Mouse (Mus musculus) midbrain, embryonic 10.5 days (tissue): ENCODE measurements around the gene Disc1. TPM values are rescaled to one million over a fixed set of nuclear protein-coding genes. Genes with fewer than 3 reads are reported as not detected.

Experiments
- DNase-seq: peaks from one replicate; pipeline ENCODE4 v3.0.0-alpha.2; 2017; ENCODE audit warnings: low spot score
- H3K27ac ChIP-seq: fragments of 300-500 bp; sonication (generic); replicated peaks from 2 replicates; pipeline ENCODE4 v1.5.1; 2016; ENCODE audit warnings: mild to moderate bottlenecking
- H3K27me3 ChIP-seq: fragments of 300-500 bp; sonication (generic); 2 replicates; pipeline ENCODE4 v1.6.1; 2016; ENCODE audit warnings: low read depth, mild to moderate bottlenecking; ENCODE audit not compliant: poor library complexity, severe bottlenecking
- H3K36me3 ChIP-seq: fragments of 300-500 bp; sonication (generic); 2 replicates; pipeline ENCODE4 v1.6.1; 2016; ENCODE audit warnings: mild to moderate bottlenecking, moderate library complexity
- H3K4me1 ChIP-seq: fragments of 300-500 bp; sonication (generic); 2 replicates; pipeline ENCODE4 v1.6.1; 2016
- H3K4me3 ChIP-seq: fragments of 300-500 bp; sonication (generic); 2 replicates; pipeline ENCODE4 v1.5.1; 2016; ENCODE audit warnings: mild to moderate bottlenecking, moderate library complexity
- H3K9me3 ChIP-seq: fragments of 300-500 bp; sonication (generic); replicated peaks from 2 replicates; pipeline ENCODE4 v1.6.1; 2016; ENCODE audit warnings: mild to moderate bottlenecking
- WGBS: fragments of 180-500 bp; shearing (Covaris S2); methylation state at CpG from one replicate; pipeline ENCODE4 v1.1.7; 2016; 5-methylcytosine and 5-hydroxymethylcytosine counted together
- polyA plus RNA-seq: library from polyadenylated mRNA; unstranded; fragments of >200 nt; fragmentation: Nextera tagmentation; extraction: Ambion mirVana; gene quantifications from 2 replicates; pipeline ENCODE4 v1.2.1, GENCODE M21; 2016

The Disc1 gene
- polyA plus RNA-seq, 1 experiment from 2014 or later = 2.0 TPM

DNA sequence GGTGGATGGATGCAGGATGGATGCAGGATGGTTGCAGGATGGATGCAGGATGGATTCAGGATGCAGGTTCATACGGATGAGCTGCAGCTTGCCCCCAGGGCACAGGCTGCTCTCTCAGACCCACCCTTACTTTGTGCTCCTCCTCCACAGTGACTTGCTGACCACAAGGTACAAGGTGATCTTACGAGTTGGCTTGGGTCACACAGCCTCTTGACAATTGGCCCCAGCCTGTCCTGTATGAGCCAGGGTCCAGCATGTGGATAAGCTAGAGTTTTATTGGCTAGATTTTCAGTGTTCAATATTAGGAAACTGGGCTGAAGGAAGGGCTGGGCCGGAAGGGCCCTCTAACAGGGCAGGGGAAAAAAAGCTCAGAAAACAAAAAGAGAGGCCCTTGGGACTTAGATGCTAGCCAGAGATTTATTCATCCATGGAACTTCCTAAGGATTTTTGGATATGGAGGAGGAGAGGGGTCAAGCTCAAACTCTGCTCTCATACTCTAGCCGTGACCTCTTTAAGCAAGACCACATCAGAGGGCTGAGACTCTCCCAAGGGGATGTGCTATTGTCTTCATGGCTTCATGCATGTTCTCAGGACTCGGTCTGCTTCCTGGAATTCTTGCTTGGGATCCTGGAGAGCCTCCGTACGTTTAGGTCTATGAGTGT, 143.5 kb downstream of the Disc1 start:
- no peaks in the 10 kb centered on the region for H3K36me3 ChIP-seq
- no peak for DNase-seq
- H3K4me3 ChIP-seq = no peak overlapping the region
- 69% methylated on average over 7 of the region's 7 CpGs for WGBS
- H3K27ac ChIP-seq = peak overlapping the region; percentile 59
- peaks cover 50% of the 10 kb centered on the region for H3K4me1 ChIP-seq
- peaks cover 30% of the 10 kb centered on the region for H3K27me3 ChIP-seq
- H3K9me3 ChIP-seq = no peaks in the 10 kb centered on the region

DNA sequence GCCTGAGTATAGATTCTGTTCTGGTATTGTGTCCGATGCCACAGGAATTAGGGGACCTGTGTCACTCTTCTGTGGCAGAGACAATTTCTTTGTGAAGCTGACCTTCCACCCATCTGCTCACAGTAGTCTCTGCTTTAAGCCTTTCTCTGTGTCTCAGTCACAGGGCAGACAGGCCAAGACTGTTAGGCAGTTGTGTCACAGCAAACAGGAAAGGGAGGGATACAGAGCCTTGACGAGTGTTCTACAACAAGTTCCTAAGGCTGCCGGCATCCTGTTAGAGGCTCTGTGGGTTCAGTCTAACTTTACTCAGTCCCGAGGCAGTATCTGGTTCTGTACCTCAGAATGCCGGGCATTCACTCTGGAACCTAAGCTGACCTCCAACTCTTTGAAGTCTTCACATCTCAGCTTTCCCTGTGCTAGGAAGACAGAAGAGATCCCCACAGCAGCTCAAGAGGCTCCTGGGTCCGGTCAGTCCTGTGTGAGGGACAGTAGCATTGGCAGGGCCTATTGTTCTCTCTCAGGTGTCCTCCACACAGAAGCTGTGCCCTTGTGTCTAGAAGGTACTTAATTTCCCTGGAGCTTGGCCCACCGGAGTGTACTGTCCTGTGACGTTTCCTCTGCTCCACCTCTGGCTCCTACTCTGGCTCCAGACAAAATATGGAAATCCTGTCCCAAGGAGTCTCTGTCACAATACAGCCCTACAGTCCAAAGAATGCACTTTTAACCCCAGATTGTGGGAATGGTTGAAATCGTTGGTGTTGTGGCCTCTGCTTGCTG, 144.6 kb downstream of the Disc1 start:
- H3K27me3 ChIP-seq = peaks cover 34% of the 10 kb centered on the region
- H3K4me1 ChIP-seq = peaks cover 50% of the 10 kb centered on the region
- H3K9me3 ChIP-seq = no peaks in the 10 kb centered on the region
- H3K4me3 ChIP-seq = no peak overlapping the region
- H3K36me3 ChIP-seq = no peaks in the 10 kb centered on the region
- peak overlapping the region; percentile 53; the same call in 1 of the 2 replicates for H3K27ac ChIP-seq
- 83% methylated on average over 9 of the region's 9 CpGs for WGBS
- DNase-seq = no peak

DNA sequence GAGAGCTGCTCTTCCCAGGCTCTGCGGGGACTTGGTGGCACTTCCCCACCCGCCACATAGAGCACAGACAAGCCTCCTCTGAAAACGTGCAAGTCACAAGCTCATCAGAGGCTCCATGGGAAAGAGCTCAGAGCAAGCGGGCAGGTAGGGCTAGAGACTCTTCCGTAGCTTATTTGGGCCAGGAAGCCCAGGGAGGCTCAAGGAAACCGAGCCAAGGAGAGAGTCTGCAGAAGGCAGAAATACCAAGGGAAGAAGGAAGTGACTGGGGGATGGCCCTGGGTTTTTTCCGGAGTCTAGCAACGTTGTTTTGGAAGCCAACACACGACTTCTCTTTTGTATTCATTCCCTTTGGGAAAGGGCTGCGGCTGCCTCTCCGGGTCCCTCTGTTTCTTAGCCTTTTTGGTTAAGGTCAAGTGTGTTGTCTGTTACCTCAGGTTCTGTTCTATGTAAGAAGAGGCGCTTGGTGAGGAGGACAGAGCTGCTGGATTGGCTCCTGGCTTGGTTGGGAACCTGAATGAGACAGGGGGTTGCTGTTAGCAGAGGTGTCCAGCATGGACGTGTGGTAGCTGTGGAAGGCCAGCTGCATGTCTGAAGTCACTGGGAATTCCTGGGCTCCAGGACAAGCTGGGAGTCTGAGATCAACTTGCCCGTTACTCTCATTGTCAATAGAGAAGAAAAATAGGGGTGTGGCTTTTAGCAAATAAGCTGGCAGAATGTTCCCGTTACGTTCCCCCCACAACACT, 145.4 kb downstream of the Disc1 start:
- H3K27ac ChIP-seq = peak overlapping the region; percentile 53
- H3K36me3 ChIP-seq = no peaks in the 10 kb centered on the region
- H3K4me1 ChIP-seq = peaks cover 50% of the 10 kb centered on the region
- no peaks in the 10 kb centered on the region for H3K9me3 ChIP-seq
- H3K27me3 ChIP-seq = peaks cover 28% of the 10 kb centered on the region; the same call in 1 of the 2 replicates
- DNase-seq = no peak
- no peak overlapping the region for H3K4me3 ChIP-seq
- WGBS = 78% methylated on average over 16 of the region's 16 CpGs

DNA sequence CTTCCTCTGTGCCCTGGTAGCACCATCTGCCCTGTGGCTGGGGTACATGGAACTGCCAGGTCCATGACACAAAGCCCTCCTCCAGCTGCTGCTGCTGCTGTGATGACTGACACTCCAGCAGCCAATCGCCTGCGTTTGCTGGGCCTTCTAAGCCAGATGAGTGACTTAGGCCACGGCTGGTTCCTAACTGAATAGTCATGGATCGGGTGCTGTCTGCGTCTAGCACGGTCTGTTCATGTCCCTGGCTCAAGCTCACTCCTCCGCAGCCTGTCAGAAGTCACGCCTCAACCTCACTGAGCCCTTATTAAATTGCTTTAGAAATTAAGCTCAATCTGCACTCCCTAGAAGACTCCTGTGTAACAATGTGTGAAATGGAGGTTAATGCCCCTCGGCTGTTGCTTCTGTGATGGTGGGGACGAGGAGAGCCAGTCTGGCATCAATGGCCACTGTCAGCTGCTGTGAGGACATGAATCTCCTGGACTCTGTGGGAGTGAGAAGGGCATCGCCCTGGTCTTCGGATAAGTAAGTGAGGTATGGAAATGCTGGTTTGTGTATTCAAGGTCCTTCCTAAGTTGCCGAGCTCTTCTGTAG, 146.4 kb downstream of the Disc1 start:
- H3K27ac ChIP-seq = 0 out of 2 replicates have a peak overlapping the region, but pooled peaks have one; percentile 35
- DNase-seq = no peak
- no peak overlapping the region for H3K4me3 ChIP-seq
- peaks cover 27% of the 10 kb centered on the region; the same call in 1 of the 2 replicates for H3K27me3 ChIP-seq
- H3K36me3 ChIP-seq = no peaks in the 10 kb centered on the region
- no peaks in the 10 kb centered on the region for H3K9me3 ChIP-seq
- H3K4me1 ChIP-seq = peaks cover 48% of the 10 kb centered on the region
- 93% methylated on average over 13 of the region's 13 CpGs for WGBS

DNA sequence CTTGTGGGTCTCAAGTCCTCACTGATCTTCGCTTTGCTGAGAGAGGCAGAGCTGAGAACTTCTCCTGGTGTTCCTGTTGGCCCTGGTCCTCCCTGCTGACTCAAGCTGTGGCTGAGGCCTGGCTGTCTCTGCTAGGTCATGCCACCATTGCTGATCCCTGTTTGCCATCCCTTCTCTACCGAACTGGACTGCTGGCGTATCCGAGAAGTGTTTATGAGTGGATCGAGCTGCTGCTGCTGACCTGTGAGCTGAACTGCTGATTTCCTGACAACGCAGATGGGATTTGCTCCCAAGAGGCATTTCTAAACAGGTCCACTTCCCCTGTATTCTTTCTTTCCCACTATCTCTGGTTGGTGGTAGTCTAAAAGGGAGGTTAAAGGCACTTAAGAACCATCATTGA, 147.7 kb downstream of the Disc1 start:
- DNase-seq = no peak
- H3K36me3 ChIP-seq = no peaks in the 10 kb centered on the region
- H3K9me3 ChIP-seq = no peaks in the 10 kb centered on the region
- 90% methylated on average over 6 of the region's 6 CpGs for WGBS
- H3K27ac ChIP-seq = no peak overlapping the region
- no peak overlapping the region for H3K4me3 ChIP-seq
- H3K4me1 ChIP-seq = peaks cover 41% of the 10 kb centered on the region
- H3K27me3 ChIP-seq = peaks cover 31% of the 10 kb centered on the region; the same call in 1 of the 2 replicates

DNA sequence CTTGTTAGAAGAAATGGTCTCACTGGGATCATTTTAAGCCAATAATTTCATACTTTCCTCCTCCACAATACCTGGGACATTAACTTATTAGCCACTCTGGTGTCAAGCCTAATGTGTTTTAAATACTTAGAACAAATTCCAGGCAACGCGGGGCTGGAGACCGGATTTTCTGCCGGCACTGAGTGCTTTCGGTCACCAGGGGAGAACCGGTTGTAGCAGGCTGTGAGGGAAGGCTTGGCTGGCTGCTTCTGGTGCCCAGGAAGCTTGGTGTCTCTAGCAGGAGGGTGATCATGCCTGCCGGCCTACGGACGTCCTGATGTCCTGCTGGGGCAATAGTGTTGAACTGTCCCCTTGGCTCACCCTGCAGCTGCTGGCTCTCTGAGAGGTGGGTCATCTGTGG, 149.0 kb downstream of the Disc1 start:
- 87% methylated on average over 9 of the region's 9 CpGs for WGBS
- peaks cover 23% of the 10 kb centered on the region; the same call in 1 of the 2 replicates for H3K27me3 ChIP-seq

DNA sequence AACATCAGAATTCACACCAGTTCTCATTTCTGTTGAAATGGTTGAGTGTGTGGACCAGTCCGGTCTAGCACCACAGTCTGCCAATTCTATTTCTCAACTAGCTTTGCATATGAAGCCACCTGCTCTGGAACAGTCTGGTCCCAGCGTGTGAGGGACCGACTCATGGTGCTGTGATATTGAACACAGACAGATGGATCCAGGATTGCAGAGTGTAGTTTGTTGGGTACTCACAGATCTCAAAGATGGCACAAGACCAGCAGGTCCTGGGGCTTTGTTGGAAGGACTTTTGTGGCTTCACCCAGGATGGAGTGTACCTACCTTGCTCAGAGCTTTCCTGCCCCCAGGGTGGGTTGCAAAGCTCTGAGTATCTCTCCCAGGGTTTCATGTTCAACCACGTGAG, 151.6 kb downstream of the Disc1 start:
- H3K9me3 ChIP-seq = no peaks in the 10 kb centered on the region
- H3K36me3 ChIP-seq = no peaks in the 10 kb centered on the region
- WGBS = 89% methylated on average over 4 of the region's 4 CpGs
- no peak overlapping the region for H3K27ac ChIP-seq
- H3K4me1 ChIP-seq = peaks cover 7% of the 10 kb centered on the region
- DNase-seq = no peak
- H3K4me3 ChIP-seq = no peak overlapping the region
- peaks cover 11% of the 10 kb centered on the region; the same call in 1 of the 2 replicates for H3K27me3 ChIP-seq

More for the DNA sequence above, 149.0 kb downstream of the Disc1 start:
- H3K36me3 ChIP-seq = no peaks in the 10 kb centered on the region
- H3K27ac ChIP-seq = no peak overlapping the region
- DNase-seq = no peak
- H3K9me3 ChIP-seq = no peaks in the 10 kb centered on the region
- H3K4me1 ChIP-seq = peaks cover 27% of the 10 kb centered on the region
- no peak overlapping the region for H3K4me3 ChIP-seq

DNA sequence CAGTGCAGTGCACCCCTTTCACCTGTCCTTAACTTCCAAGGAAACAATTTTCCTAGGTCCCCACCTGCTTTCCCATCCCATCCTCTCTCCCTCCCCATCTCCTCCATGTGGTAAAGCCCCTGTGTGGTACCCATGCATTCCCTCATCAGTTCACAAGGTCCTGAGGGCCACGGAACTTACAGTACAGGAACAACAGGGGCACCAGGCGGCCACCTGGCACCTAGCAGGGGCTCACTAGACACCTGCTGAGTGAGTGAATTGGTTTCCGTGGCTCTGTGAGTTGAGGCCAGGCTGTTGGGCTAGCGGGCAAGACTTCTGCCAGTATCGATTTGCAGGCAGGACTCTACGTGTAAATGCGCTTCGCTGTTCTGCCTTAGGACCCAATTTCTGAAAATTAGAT, 152.4 kb downstream of the Disc1 start:
- no peak overlapping the region for H3K4me3 ChIP-seq
- no peak overlapping the region; the same call in 1 of the 2 replicates for H3K27ac ChIP-seq
- WGBS = 69% methylated on average over 8 of the region's 8 CpGs
- no peaks in the 10 kb centered on the region for H3K36me3 ChIP-seq
- no peak for DNase-seq
- peaks cover 5% of the 10 kb centered on the region for H3K4me1 ChIP-seq
- H3K9me3 ChIP-seq = no peaks in the 10 kb centered on the region
- H3K27me3 ChIP-seq = peaks cover 11% of the 10 kb centered on the region; the same call in 1 of the 2 replicates

DNA sequence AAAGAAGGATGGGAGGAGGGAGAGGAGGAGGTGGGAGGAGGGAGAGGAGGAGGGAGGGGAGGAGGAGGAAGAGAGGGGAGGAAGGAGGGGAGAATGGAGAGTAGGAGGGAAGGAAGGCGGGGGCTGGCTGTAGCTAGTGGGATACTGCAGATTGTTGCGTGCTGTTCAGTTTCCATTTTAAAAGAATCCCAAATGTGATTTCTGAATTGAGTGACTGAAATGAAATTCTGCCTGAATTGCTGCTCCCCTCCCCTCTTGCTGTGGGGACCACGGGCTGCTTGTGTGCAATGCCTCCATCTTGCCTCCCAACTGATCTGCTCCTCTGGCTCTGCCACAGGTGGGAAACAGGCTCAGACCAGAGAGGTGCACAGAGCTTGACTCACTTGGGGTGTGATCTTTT, 153.0 kb downstream of the Disc1 start:
- whole genome bisulfite sequencing = 92% methylated on average over 3 of the region's 3 CpGs
- Histone ChIP-seq H3K4me3 (no peak overlapping the region), H3K4me1 (peaks cover 11% of the 10 kb centered on the region), H3K27ac (no peak overlapping the region), H3K27me3 (peaks cover 13% of the 10 kb centered on the region; the same call in 1 of the 2 replicates), H3K9me3 (no peaks in the 10 kb centered on the region), H3K36me3 (no peaks in the 10 kb centered on the region)
- DNase-seq = no peak

DNA sequence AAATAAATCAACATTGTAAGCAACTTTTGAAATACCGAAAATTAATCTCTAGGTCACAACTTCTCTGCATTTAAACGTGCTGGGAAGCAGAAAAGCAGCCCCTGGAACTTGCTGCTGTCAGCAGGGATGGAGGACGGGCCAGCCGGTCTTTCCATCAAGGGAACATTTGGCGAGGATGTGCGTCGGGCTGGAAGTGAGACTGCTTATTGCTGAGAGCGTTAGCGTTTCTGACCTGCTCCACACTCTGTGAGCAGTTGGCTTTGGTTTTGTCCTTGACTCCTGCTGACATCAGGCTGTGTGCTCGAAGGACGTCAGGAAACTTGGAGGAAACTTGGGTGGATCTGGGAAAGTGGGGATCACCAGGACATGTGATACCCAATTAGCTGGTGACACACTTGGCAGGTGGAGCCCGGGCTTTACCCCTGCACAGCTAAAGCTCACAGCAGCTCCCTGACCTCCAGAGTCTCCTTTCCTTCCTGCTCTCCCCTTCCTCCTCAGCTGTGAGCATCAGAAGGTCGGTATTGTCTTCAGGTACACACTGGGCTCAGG, 158.7 kb downstream of the Disc1 start:
- no peak for DNase-seq
- Histone ChIP-seq H3K9me3 (no peaks in the 10 kb centered on the region), H3K27me3 (peaks cover 39% of the 10 kb centered on the region), H3K4me1 (peaks cover 23% of the 10 kb centered on the region), H3K4me3 (no peak overlapping the region), H3K27ac (no peak overlapping the region), H3K36me3 (no peaks in the 10 kb centered on the region)
- WGBS = 49% methylated on average over 13 of the region's 13 CpGs

DNA sequence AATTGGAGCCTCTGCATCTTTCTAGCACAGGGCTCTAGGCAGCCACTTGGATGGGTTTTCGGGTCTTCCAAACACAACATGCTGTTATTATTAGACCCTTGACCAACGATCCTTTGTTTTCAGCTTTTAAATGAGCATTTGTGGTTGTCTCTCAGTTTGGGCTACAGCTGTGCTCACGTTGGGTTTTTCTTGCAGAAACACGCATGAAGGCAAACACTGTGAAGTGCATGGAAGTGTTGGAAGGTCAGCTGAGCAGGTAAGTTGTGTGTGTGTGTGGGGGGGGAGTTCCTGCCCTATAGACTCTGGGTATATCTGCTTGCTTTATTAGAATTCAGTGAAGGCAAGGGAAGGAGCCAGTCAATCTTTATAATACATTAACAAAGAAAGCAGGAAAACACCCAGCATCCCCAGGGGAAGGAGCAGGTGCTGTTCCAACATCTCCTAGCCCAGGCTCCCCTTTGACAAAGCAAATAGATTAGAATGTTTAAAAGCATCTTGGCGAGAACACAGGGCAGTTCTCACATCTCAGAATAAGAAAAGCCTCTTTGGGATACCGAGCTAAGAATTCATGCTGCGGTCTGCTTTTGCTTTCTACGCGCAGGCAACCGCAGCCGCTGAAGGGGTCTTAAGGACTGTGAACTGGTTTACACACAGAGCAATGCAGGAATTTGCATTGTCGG, 164.0 kb downstream of the Disc1 start:
- no peaks in the 10 kb centered on the region for H3K36me3 ChIP-seq
- H3K9me3 ChIP-seq = no peaks in the 10 kb centered on the region
- WGBS = 23% methylated on average over 12 of the region's 12 CpGs
- H3K4me1 ChIP-seq = peaks cover 37% of the 10 kb centered on the region
- no peak for DNase-seq
- H3K4me3 ChIP-seq = peak overlapping the region; percentile 5; the same call in 1 of the 2 replicates
- H3K27me3 ChIP-seq = peaks cover 74% of the 10 kb centered on the region
- H3K27ac ChIP-seq = peak overlapping the region; percentile 68
